Mouse (Mus musculus) hindbrain, embryonic 16.5 days (tissue): ENCODE results near the gene Tcerg1l. TPM values are rescaled to one million over a fixed set of nuclear protein-coding genes. Genes with fewer than 3 reads are reported as not detected.

Experiments
- ATAC-seq: fragments of 200-750 bp; cut with Nextera tagmentation; 2 replicates; pipeline ENCODE4 v1.8.0; 2017; ENCODE audit warnings: moderate TSS enrichment, moderate library complexity
- H3K27ac ChIP-seq: fragments of 300-500 bp; sonication (generic); 2 replicates; pipeline ENCODE4 v1.5.1; 2014; ENCODE audit warnings: low read depth, mild to moderate bottlenecking, control low read depth, low read length, moderate library complexity
- H3K27me3 ChIP-seq: fragments of 300-500 bp; sonication (generic); replicated peaks from 2 replicates; pipeline ENCODE4 v1.6.1; 2014; ENCODE audit warnings: low read length; ENCODE audit not compliant: control insufficient read depth, insufficient read depth
- H3K36me3 ChIP-seq: fragments of 300-500 bp; sonication (generic); 2 replicates; pipeline ENCODE4 v1.6.1; 2014; ENCODE audit warnings: mild to moderate bottlenecking, low read length, moderate library complexity, mixed read lengths; ENCODE audit not compliant: control insufficient read depth, insufficient read depth
- H3K4me1 ChIP-seq: fragments of 300-500 bp; sonication (generic); 2 replicates; pipeline ENCODE4 v1.6.1; 2014; ENCODE audit warnings: low read depth, low read length; ENCODE audit not compliant: control insufficient read depth, insufficient read depth
- H3K4me2 ChIP-seq: fragments of 300-500 bp; sonication (generic); 2 replicates; pipeline ENCODE4 v1.6.1; 2014; ENCODE audit warnings: mild to moderate bottlenecking, low read length, control low read depth, moderate library complexity
- H3K4me3 ChIP-seq: fragments of 300-500 bp; sonication (generic); 2 replicates; pipeline ENCODE4 v1.5.1; 2014; ENCODE audit warnings: mild to moderate bottlenecking, low read length, control low read depth, moderate library complexity
- H3K9ac ChIP-seq: fragments of 300-500 bp; sonication (generic); 2 replicates; pipeline ENCODE4 v1.6.1; 2014; ENCODE audit warnings: low read depth, mild to moderate bottlenecking, control low read depth, low read length, moderate library complexity
- H3K9me3 ChIP-seq: fragments of 300-500 bp; sonication (generic); 2 replicates; pipeline ENCODE4 v1.6.1; 2014; ENCODE audit warnings: mild to moderate bottlenecking, low read length, moderate library complexity; ENCODE audit not compliant: control insufficient read depth
- WGBS: fragments of 180-500 bp; shearing (Covaris S2); extraction: QIAGEN DNeasy Blood & Tissue Kit; methylation state at CpG from one replicate; pipeline ENCODE4 v1.1.7; 2014; 5-methylcytosine and 5-hydroxymethylcytosine counted together
- polyA plus RNA-seq: library from polyadenylated mRNA; unstranded; fragments of >200 nt; fragmentation: Nextera tagmentation; extraction: Ambion mirVana; gene quantifications from 2 replicates; pipeline ENCODE4 v1.2.1, GENCODE M21; 2015

Tcerg1l gene
- polyA plus RNA-seq, 1 experiment from 2014 or later, result 20.3 TPM

- H3K36me3 ChIP-seq, result no peaks in the 10 kb centered on the region
- H3K4me2 ChIP-seq, result no peak overlapping the region
- H3K4me3 ChIP-seq, result no peak overlapping the region
- 30% methylated on average over 5 of the region's 5 CpGs for WGBS
- H3K9ac ChIP-seq, result no peak overlapping the region
- no peaks in the 10 kb centered on the region for H3K9me3 ChIP-seq
- H3K4me1 ChIP-seq, result no peaks in the 10 kb centered on the region
- no peaks in the 10 kb centered on the region for H3K27me3 ChIP-seq
- H3K27ac ChIP-seq, result no peak overlapping the region
- ATAC-seq, result no peak
Measured at GRCm38 (mm10) chr7:138337946-138338345, 59.6 kb downstream of the Tcerg1l start.

- 92% methylated on average over 4 of the region's 4 CpGs for WGBS
- H3K4me1 ChIP-seq, result peaks cover 4% of the 10 kb centered on the region
- no peaks in the 10 kb centered on the region for H3K36me3 ChIP-seq
- H3K4me3 ChIP-seq, result no peak overlapping the region
- H3K27ac ChIP-seq, result no peak overlapping the region
- H3K4me2 ChIP-seq, result no peak overlapping the region
- ATAC-seq, result no peak
- H3K9me3 ChIP-seq, result no peaks in the 10 kb centered on the region
- no peaks in the 10 kb centered on the region for H3K27me3 ChIP-seq
- H3K9ac ChIP-seq, result no peak overlapping the region
Measured at GRCm38 (mm10) chr7:138332504-138333168, 64.9 kb downstream of the Tcerg1l start.

- Histone ChIP-seq H3K9ac (no peak overlapping the region), H3K27ac (no peak overlapping the region), H3K27me3 (no peaks in the 10 kb centered on the region), H3K4me3 (no peak overlapping the region), H3K9me3 (no peaks in the 10 kb centered on the region), H3K36me3 (no peaks in the 10 kb centered on the region), H3K4me1 (peaks cover 4% of the 10 kb centered on the region), H3K4me2 (no peak overlapping the region)
- WGBS, result 74% methylated on average over 3 of the region's 3 CpGs
- ATAC-seq, result no peak
Measured at GRCm38 (mm10) chr7:138331266-138331665, 66.3 kb downstream of the Tcerg1l start.

GRCm38 (mm10) chr7:138328637-138329036 lies 68.9 kb downstream of the Tcerg1l start:
- Histone ChIP-seq H3K27me3 (no peaks in the 10 kb centered on the region), H3K4me1 (peaks cover 6% of the 10 kb centered on the region), H3K9me3 (no peaks in the 10 kb centered on the region), H3K9ac (no peak overlapping the region), H3K4me3 (no peak overlapping the region), H3K27ac (no peak overlapping the region; the same call in 1 of the 2 replicates), H3K4me2 (no peak overlapping the region), H3K36me3 (no peaks in the 10 kb centered on the region)
- no peak for ATAC-seq
- WGBS, result 38% methylated on average over 6 of the region's 6 CpGs

GRCm38 (mm10) chr7:138326760-138327159 lies 70.8 kb downstream of the Tcerg1l start:
- Histone ChIP-seq H3K4me3 (no peak overlapping the region), H3K9me3 (no peaks in the 10 kb centered on the region), H3K4me2 (no peak overlapping the region), H3K4me1 (peaks cover 6% of the 10 kb centered on the region), H3K36me3 (no peaks in the 10 kb centered on the region), H3K27me3 (no peaks in the 10 kb centered on the region), H3K27ac (no peak overlapping the region), H3K9ac (no peak overlapping the region)
- 23% methylated on average over 3 of the region's 3 CpGs for WGBS
- ATAC-seq, result 0 out of 2 replicates have a peak, but pooled peaks have one; percentile 27

GRCm38 (mm10) chr7:138313733-138314132 lies 83.8 kb downstream of the Tcerg1l start:
- Histone ChIP-seq H3K27me3 (no peaks in the 10 kb centered on the region), H3K36me3 (no peaks in the 10 kb centered on the region), H3K4me2 (no peak overlapping the region), H3K27ac (no peak overlapping the region), H3K9ac (no peak overlapping the region), H3K4me3 (no peak overlapping the region), H3K4me1 (no peaks in the 10 kb centered on the region), H3K9me3 (no peaks in the 10 kb centered on the region)
- ATAC-seq, result no peak
- WGBS, result 91% methylated on average over 1 of the region's 1 CpGs

- 90% methylated on average over 3 of the region's 3 CpGs for whole genome bisulfite sequencing
- no peak overlapping the region for H3K4me3 ChIP-seq
- H3K4me1 ChIP-seq, result no peaks in the 10 kb centered on the region
- H3K4me2 ChIP-seq, result no peak overlapping the region
- no peak overlapping the region for H3K9ac ChIP-seq
- H3K9me3 ChIP-seq, result no peaks in the 10 kb centered on the region
- H3K27me3 ChIP-seq, result no peaks in the 10 kb centered on the region
- H3K27ac ChIP-seq, result no peak overlapping the region
- ATAC-seq, result no peak
- H3K36me3 ChIP-seq, result no peaks in the 10 kb centered on the region
Measured at GRCm38 (mm10) chr7:138306126-138306525, 91.4 kb downstream of the Tcerg1l start.

GRCm38 (mm10) chr7:138284790-138285189 lies 112.7 kb downstream of the Tcerg1l start:
- no peak overlapping the region for H3K4me3 ChIP-seq
- 85% methylated on average over 5 of the region's 5 CpGs for WGBS
- H3K9me3 ChIP-seq, result no peaks in the 10 kb centered on the region
- no peaks in the 10 kb centered on the region for H3K4me1 ChIP-seq
- no peaks in the 10 kb centered on the region for H3K36me3 ChIP-seq
- ATAC-seq, result no peak
- no peaks in the 10 kb centered on the region for H3K27me3 ChIP-seq
- H3K9ac ChIP-seq, result no peak overlapping the region
- H3K4me2 ChIP-seq, result no peak overlapping the region
- no peak overlapping the region for H3K27ac ChIP-seq

GRCm38 (mm10) chr7:138275263-138275662 lies 122.3 kb downstream of the Tcerg1l start:
- no peaks in the 10 kb centered on the region for H3K4me1 ChIP-seq
- H3K4me2 ChIP-seq, result no peak overlapping the region
- H3K4me3 ChIP-seq, result no peak overlapping the region
- no peaks in the 10 kb centered on the region for H3K9me3 ChIP-seq
- ATAC-seq, result no peak
- H3K27ac ChIP-seq, result no peak overlapping the region
- H3K9ac ChIP-seq, result no peak overlapping the region
- no peaks in the 10 kb centered on the region for H3K36me3 ChIP-seq
- no peaks in the 10 kb centered on the region for H3K27me3 ChIP-seq
- 61% methylated on average over 1 of the region's 1 CpGs for WGBS
